Mouse (Mus musculus) induced T-regulatory cell, adult 2 months (primary cell): Measurements from ENCODE around the gene Gng7.

ENCODE experiments used
- DNase-seq: peaks from one replicate; pipeline ENCODE4 v3.0.0-alpha.2; 2012; ENCODE audit warnings: low read depth

Gng7 gene

DNA sequence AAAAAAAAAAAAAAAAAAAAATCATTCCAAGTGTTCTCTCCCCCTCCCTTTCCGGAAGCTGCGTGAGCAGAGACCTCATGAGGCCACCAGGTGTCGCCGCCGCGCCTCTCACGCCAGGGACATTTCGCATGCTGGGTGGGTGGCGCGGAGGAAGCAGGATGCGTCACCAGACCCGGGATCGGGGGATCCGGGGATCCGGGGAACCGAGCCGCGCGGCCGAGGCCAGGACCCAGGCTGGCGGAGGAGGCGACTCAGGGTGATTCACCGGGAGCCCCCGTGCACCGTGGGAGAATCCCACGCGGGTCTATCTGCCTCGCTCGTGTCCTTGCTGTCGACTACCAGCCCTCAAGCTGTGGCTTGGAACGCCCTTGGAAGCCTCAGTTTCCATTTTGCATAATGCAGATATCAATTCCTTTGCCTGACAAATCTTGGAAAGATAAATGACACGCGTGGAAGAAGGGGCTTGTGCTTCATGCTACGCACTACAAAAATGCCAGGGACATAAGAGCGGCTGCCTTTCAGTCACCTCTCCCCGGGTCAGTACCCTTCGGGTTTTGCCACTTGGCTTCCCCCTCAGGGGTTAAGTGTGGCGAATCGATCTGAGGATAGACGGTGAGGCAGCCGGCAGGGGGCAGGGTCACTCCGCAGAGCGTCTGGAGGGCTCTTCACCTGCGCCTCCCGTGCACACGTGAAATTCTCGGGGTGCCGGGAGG lies 86.0 kb downstream of the Gng7 start:
- peak; percentile 94 for DNase-seq

DNA sequence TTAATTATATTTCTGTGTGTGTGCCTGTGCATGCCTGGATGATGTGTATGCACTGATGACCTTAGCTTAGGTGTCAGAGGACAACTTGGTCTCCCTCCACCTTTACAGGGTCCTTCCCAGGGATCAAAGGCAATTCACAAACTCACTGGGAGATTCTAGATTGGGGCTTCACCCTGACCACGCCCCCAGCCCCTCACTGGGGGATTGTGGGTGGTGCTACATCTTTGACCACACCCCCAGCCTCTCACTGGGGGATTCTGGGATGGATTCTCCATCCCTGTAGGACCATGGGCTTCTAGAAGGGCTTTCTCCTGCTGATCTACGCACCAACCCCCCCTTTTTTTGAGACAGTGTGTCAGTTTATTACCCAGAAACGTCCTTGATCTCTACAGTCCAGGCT lies 89.3 kb downstream of the Gng7 start:
- DNase-seq = no peak

DNA sequence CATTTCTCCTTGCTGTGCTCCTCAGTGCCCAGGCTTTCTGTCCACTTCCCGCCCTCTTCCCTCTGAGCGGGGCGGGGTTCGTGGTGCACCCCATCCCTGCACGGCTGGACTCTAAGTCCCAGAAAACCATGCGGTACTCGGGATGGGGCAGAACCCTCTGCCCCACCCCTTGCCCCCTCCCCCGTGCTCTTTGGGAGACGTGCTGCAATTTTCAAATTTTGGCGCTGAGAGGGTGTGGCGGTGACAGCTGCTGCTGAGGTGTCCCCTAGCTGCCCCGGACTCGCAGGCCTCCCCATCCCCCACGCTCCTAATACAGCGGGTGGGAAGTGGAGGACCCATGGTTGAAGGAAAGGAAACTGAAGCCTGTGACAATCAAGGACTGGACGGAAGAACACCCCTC lies 92.8 kb downstream of the Gng7 start:
- DNase-seq = no peak

DNA sequence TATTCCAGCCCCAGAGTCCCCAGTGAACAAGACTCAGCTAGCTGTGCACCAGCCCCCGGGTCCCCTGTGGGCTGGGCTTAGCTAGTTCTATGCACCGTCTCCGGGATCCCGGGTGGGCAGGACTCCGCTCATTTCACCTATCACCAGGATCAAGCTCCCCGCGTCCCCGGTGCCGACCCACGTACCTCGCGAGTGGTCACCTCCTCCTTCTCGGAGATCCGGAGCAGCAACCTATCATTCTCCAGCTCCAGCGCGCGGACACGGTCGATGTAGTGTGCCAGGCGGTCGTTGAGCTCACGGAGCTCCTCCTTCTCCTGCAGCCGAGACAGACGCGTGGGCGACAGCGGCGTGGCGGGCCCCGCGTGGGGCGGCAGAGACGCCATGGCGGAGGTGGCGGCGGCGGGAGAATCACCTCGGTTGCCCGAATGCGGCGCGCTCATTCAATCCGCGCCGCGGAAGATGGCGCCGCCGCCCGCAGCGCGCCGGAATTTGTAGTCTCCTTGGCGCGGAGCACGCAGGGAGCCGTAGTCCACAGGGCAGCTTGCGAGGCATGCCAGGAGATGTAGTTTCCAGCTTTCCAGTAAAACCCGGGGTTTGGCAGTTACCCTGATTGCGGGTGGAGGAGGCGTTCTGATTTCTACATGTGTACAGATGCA lies 96.8 kb downstream of the Gng7 start, which contains the start of gene Lmnb2:
TSS of gene Lmnb2 (minus strand) at position 467 of the 656 bp plus-strand sequence.
- DNase-seq = peak; percentile 76

DNA sequence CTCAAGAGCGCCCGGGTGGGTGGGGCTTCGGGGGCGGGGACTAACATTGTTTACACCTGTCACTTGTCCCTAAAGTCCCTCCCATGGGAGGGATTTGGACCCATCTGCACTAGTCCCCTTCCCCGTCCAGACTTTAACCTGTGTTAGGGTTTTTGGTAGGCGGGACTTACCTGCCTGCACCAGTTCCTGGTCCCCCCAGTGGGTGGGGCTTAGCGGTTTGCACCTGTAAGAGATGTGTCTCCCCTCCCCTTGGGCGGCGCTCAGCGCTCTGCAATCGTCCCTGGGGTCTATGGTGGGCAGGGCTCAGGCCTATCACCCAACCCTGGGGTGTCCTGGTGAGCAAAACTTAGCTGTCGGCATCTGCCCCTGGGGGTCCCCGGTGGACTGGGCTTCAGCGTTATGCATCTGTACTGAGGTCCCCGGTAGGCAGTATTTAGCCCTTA lies 97.4 kb downstream of the Gng7 start:
- peak; percentile 68 for DNase-seq

DNA sequence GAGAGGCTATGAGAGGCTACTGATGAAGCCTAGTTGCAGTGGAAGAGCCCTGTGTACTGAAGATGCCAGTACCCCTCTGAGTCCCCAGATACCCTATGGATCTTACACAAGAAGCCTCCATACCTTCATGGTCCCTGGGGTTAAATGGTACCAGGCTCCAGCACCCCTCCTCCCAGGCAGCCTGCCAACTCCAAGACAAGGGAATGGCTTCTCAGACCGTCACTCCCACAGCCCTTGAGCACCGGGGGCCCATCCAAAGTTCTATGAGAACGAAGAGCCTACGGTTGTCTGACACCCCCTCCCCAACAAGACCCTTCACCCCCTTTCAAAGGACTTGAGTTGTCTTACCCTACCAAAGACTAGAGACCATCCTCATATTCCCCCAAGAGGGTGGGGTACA lies 99.0 kb downstream of the Gng7 start:
- no peak for DNase-seq

DNA sequence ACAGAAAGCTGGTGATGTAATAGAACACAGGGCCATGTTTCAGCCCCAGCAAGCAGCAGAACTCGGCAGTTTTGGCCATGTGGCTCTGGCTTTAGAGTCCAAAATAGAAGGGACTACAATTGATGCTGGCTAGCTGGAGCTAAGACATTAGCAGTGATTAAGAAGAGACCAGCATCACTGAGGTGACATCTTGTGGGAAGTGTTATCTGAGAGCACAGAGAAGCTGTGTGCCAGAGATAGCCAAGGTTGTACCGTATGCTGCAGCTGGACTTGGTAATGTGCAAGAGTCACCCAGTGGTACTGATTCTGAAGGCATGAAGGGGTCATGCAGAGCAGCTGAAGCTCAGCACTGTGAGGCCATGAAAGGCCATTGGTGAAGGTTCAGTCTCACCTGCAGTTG lies 99.5 kb downstream of the Gng7 start:
- DNase-seq = no peak

DNA sequence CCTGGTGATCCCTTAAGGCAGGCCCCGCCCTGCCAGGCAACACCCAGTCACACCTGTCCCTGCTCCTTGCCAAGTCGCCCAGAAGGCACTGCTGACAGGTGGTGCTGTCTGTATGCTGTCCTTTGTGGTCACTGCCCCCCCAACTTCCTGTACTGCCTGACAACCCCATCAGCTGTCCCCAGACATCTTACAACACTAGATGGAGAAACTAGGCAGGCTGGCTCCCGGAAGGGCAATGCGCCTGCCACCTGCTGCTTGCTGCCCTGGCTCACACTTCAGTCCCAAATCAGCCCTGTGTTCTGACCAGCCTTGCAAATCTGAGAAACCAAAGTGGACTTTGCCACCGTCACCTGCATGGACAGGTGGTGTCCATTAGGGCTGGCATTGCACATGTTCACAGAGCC lies 100.5 kb downstream of the Gng7 start:
- no peak for DNase-seq

DNA sequence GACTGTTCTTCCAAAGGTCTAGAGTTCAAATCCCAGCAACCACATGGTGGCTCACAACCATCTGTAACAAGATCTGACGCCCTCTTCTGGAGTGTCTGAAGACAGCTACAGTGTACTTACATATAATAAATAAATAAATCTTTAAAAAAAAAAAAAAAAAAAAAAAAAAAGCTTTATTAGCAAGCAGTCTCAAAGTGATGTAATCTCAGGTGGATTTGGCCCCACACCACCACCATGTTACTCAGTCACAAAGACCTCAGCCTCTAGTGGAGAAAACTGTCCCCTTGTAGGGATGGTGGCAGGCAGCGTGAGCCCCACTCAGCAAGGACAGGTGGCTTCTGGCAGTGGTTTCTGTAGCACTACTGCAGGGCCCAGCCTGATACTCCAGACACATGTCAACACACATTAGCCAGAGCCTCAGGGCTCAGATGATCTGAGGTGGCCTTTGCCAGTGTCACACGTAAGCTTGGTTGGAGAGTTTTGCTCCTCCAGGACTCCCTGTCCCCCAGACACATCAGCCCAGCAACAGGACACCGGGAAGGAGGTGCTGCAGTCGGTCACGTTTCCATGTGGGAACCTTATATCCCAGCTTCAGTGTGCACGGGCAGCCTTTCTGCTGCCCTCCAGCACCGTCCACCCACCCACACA lies 101.3 kb downstream of the Gng7 start:
- DNase-seq = no peak

DNA sequence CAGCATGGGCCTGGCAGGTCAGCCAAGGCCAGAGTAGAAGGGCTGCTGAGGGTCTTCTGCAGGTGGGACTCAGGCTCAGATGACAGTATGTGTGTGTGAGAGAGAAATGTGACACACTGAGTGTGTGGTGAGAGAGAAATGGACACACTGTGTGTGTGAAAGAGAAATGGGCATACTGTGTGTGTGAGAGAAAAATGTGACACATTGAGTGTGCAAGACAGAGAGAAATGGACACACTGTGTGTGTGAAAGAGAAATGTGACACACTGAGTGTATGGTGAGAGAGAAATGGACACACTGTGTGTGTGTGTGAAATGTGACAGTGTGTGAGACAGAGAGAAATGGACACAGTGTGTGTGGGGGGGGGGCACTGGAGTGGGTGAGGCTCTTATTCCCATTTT lies 102.9 kb downstream of the Gng7 start:
- DNase-seq = no peak

DNA sequence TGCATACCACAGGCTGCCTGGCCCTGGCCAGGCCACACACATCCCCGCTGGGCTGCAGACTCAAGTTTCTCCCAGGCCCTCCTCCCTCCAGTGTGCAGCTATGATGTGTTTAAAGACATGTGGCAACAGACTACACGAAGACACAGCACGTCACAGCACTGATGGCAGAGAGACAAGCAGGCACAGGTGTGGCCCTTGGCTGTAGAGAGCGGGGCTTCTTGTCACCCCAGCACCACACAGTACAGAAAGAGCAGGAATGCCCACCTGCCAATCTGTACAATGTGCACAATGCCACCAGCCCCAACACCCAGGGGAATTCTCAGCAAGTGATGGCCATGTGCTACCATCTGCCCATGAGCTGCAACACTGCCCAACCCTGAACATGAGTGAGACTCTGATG lies 103.4 kb downstream of the Gng7 start:
- DNase-seq = no peak

DNA sequence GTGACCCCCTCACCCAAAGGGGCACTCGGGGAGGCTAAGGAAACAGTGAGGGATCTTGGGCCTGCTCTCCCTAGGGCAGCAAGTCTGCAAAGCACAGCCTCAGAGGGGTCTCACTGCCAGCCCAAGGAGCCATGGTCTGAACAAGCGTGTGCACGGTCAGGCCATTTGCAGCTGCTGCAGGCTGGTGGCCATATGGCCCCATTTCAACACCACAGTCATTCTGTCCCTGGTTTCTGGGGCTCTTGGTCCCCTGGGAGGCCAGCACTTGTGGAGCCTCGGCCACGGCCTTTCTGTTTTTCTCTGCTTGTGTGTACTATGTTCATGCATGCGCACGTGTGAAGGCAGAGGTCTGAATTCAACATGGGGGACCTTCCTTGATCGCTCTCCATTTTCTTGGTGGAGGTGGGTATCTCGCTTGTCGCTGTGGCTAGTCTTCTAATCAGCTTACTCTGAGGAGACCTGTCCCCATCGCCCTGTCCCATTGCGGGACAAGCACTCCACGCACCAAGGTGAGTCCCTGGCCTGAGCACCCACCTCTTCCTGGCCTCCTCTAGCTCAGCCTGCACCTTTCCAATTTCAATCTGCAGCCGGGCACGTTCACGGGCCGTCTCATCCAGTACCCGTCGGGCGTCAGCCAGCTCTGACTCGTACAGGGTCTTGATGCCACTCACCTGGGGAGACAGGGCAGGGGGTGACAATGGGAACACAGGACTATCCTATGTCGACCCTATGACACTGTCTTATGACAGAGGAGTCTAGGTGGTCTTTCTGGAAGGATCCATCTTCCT lies 105.2 kb downstream of the Gng7 start:
- no peak for DNase-seq

DNA sequence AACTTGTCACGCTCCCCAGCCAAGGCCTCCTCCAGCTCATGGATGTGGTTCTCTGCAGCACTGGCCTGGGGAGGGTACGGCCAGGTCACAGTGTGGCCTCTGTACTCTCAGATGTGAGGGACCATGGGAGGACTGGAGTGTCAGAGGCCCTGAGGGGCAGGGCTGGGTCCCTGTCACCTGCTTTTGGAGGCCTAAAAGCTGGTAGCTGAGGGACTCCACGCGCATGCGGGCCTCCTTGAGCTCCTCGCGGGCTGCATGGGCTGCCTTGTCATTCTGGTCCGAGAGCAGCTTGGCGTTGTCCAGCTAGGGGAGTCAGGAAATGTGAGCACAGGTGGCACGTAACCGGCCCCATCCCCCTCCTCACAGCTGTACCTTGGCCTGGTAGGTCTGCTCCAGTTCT lies 110.0 kb downstream of the Gng7 start:
- no peak for DNase-seq

DNA sequence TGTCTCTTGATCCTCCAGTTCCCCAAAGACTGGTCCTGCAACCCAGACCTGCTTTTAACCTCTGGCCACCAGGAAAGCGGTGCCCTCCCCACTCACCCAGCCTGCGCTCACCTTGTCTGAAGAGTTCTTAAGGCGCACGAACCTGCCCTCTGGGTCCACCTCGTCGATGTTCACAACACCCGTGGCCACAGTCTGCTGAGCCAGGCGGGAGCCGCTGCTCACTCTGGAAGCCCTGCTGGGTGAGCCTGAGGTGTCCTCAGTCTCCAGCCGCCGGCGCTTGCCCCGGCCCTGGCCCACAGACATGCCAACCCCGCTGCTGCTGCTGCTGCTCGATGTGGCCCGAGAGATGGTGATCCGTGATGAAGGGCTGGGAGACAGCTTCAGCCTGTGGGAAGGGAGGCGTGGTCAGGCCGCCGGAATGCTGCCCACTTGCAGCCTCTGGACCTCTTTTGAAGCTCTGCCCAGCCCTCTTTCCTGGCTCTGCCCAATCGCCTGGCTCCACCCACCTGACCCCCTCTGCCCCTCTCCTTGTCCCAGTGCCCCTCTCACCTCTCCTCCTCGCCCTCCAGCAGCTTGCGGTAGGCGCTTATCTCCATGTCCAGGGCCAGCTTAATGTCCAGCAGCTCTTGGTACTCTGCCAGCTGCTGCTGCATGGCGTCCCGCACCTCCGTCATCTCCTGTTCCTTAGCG lies 110.6 kb downstream of the Gng7 start:
- no peak for DNase-seq

DNA sequence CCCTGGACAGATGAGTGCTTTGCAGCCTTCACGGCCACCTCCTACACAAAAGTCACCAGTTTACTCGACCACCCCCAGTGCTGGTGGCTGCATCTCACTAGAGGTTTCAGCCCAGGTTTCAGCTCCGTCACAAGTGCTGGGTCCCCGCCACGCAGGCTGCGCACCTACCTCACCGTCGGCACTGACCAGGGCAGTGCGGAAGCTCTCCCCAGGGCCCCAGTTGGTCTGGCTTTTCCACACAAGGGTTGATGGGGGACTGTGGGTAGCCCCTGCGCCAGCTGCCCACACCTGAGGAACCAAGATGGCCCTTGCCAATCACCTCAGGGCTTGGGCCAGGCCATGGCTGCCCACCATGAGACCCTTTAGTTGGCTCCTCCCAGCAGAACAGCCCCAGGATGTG lies 111.5 kb downstream of the Gng7 start:
- DNase-seq = no peak

DNA sequence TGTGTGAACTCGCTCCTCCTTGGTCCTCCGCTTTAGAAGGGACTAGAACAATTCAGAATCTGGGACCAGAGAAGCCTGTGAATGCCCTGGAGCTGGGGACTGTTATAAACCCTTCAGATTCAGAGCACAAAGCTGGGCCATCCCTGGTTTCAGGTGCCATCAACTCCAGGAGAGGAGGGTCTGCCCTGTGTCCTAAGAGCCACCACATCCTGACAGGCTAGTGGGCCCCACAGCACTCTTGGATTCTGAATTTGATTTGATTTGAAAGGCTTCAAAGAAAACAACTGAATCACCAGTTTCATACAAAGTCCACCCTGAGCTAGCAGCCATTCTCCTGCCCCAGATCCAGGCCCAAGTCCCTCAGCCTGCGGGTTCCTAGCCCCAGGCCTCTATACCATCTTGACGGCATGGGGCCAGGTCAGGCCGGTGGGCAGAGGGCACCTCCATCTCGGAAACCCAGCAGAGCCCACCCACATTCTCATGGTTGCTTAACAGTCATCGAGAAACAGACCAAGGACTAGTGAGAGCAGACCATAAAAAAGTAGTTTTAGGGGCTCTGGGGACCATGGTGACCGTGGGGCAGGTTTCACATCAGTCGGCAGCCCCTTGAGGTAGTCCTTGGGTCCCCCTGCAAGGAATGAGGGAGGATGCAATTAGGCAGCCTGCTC lies 112.3 kb downstream of the Gng7 start:
- no peak for DNase-seq

DNA sequence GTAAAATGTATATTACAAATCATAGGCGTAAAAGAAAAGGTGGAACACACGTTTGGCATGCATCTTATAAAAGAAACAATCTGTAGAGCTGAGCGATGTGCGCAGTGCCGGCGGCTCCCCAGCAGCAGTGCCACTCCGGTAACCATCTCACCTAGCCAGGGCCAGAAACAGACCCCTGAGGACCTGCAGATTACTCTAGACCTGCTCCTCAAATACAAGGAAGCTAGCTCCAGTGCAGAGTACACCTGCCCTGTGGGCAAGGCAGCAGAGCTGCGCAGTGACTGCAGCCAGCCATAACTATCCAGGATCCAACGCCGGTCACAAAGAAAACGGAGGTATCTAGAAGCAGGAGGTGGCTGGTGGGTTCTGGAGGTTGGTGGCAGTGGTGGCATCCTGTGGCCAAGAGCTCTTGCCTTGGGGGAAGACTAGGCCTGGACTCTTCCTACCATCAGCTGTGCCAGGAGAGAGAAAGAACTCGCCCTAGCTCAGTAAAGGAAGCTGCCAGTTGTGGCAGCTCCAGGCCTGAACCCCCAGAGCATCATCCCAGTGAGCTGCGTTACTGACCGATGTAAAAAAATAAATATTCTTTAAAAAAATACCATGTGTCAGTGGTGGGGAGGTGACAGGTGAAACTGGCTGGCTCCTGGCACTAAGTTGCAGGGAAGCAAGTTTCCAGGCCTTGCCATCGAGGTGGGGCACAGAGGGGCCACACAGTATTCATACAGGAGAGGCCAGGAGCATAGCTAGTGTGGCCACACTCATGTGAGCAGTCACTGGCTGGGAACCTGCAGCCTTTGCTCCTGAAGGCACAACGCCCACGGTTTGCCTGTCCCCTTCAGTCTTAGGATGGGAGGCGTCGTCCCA lies 113.1 kb downstream of the Gng7 start:
- DNase-seq = no peak

DNA sequence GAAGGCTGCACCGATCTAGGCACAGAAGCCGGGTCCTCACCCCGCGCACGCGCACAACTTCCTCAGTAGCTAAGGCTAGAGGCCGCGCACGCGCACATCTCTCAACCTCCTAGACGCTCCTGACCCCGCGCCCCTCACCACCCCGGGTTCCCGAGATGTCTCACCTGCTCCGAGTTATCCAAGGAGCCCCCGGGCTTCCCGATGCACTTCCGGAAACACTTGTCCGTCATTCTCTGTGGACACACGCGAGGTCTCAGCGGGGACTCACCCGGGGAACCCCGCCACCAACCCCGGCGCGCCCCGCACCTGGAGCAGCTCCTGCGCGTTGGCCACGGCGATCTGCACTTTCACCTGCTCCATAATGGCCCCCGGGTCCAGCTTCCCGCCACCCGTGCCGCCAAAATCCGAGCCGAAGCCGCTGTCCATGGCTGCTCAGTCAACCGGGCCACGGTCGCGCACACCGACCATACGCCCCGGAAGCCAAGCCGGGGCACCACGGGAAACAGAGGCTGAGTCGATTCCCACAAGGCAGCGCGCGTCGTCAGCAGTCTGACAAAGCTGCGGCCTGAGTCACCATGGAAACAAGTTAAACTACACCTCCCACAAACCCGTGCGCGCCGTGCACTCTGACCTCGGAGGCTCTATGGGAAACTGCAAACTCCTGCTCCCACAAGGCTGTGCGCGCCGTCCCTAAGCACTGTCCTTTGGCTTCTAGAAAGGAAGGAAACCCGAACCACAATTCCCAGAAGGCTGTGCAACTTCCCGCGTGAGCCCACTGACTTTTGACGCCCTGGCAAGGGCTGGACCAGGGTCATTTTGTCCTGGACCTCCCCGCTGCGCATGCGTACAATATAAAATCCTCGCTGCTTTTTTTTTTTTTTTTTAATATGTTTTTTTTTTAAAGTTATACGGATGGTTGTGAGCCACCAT lies 114.2 kb downstream of the Gng7 start, which contains the start of gene Timm13:
TSS of gene Timm13 (minus strand) at position 652 of the 930 bp plus-strand sequence.
- DNase-seq = peak; percentile 99
